Mouse (Mus musculus) MEL (cell line): Measurements from ENCODE around the gene Fkbp5.

Experiments used
- CHD1 ChIP-seq: IDR thresholded peaks from 2 replicates; pipeline ENCODE4 v1.6.1; 2012; ENCODE audit warnings: low read depth, mild to moderate bottlenecking, inconsistent platforms, low read length, improper control_type of control experiment
- CTCF ChIP-seq, 3 experiments: IDR thresholded peaks in 2 of 3; conservative IDR thresholded peaks in 1 of 3; 2 replicates each; pipeline ENCODE4 v1.5.1; 2011 to 2012; ENCODE audit warnings: low read length in 3 of 3, low read depth in 2 of 3, mild to moderate bottlenecking in 2 of 3, improper control_type of control experiment in 1 of 3, inconsistent platforms in 1 of 3, mixed read lengths in 1 of 3, moderate library complexity in 1 of 3; ENCODE audit not compliant: control insufficient read depth in 1 of 3, insufficient read depth in 1 of 3, poor library complexity in 1 of 3, severe bottlenecking in 1 of 3
- E2F4 ChIP-seq: IDR thresholded peaks from 2 replicates; pipeline ENCODE4 v1.6.1; 2011; ENCODE audit warnings: low read depth, low read length, improper control_type of control experiment, borderline replicate concordance
- MAX ChIP-seq: IDR thresholded peaks from 2 replicates; pipeline ENCODE4 v1.6.1; 2011; ENCODE audit warnings: low read length, improper control_type of control experiment
- MAZ ChIP-seq: IDR thresholded peaks from 2 replicates; pipeline ENCODE4 v1.6.1; 2012; ENCODE audit warnings: low read depth, mild to moderate bottlenecking, inconsistent platforms, low read length, improper control_type of control experiment
- POLR2A ChIP-seq, 2 experiments: IDR thresholded peaks; 2 replicates each; pipeline ENCODE4 v1.6.1; 2011 to 2012; ENCODE audit warnings: low read length in 2 of 2, mild to moderate bottlenecking in 2 of 2, control low read depth in 1 of 2, improper control_type of control experiment in 1 of 2, low read depth in 1 of 2, moderate library complexity in 1 of 2; ENCODE audit not compliant: control insufficient read depth in 1 of 2, insufficient read depth in 1 of 2, poor library complexity in 1 of 2
- TCF12 ChIP-seq: IDR thresholded peaks from 2 replicates; pipeline ENCODE4 v1.6.1; 2014; ENCODE audit warnings: low read depth, mild to moderate bottlenecking, inconsistent platforms, low read length, improper control_type of control experiment, moderate library complexity
- UBTF ChIP-seq: IDR thresholded peaks from 2 replicates; pipeline ENCODE4 v1.6.1; 2012; ENCODE audit warnings: low read depth, mild to moderate bottlenecking, inconsistent platforms, low read length, improper control_type of control experiment, moderate library complexity, borderline replicate concordance; ENCODE audit not compliant: insufficient read depth
- USF1 ChIP-seq: IDR thresholded peaks from 2 replicates; pipeline ENCODE4 v1.6.1; 2014; ENCODE audit warnings: low read depth, mild to moderate bottlenecking, inconsistent platforms, low read length, improper control_type of control experiment, moderate library complexity

GRCm38 (mm10) chr17:28448225-28448624, 69.1 kb downstream of the Fkbp5 start:
- TF ChIP-seq CTCF (IDR thresholded peaks at IDR 0.05 in 2 of 3, conservative IDR thresholded peaks at IDR 0.05 in 1 of 3; ENCODE audit: control insufficient read depth in 1 of 3, insufficient read depth in 1 of 3, low read depth in 2 of 3, low read length in 3 of 3, poor library complexity in 1 of 3, severe bottlenecking in 1 of 3) (no peak), TCF12 (no peak), USF1 (no peak), CHD1 (no peak), E2F4 (no peak), POLR2A (IDR thresholded peaks at IDR 0.05; ENCODE audit: control insufficient read depth in 1 of 2, insufficient read depth in 1 of 2, low read depth in 1 of 2, low read length in 2 of 2, poor library complexity in 1 of 2) (no peak), UBTF (no peak), MAZ (no peak), MAX (no peak)
